Mouse (Mus musculus) CH12.LX (cell line): ENCODE results near the gene Prdm5.

Source experiments
- BHLHE40 ChIP-seq: IDR thresholded peaks from 2 replicates; pipeline ENCODE4 v1.6.1; 2011; ENCODE audit warnings: mild to moderate bottlenecking, low read depth, low read length, improper control_type of control experiment
- CTCF ChIP-seq, 2 experiments: IDR thresholded peaks in 1 of 2; conservative IDR thresholded peaks in 1 of 2; 2 replicates each; pipeline ENCODE4 v1.5.1; 2011 to 2012; ENCODE audit warnings: low read depth in 2 of 2, low read length in 2 of 2, improper control_type of control experiment in 1 of 2, inconsistent platforms in 1 of 2, mild to moderate bottlenecking in 1 of 2, moderate library complexity in 1 of 2
- RCOR1 ChIP-seq: conservative IDR thresholded peaks from 2 replicates; pipeline ENCODE4 v1.6.1; 2012; ENCODE audit warnings: low read depth, mild to moderate bottlenecking, inconsistent platforms, low read length, improper control_type of control experiment

- TF ChIP-seq BHLHE40 = no peak
- no peak for TF ChIP-seq CTCF (conservative IDR thresholded peaks at IDR 0.05 in 1 of 2, IDR thresholded peaks at IDR 0.05 in 1 of 2; ENCODE audit: low read depth in 2 of 2, low read length in 2 of 2)
- TF ChIP-seq RCOR1 = no peak
Observed at GRCm38 (mm10) chr6:65798390-65798789, 19.6 kb downstream of the Prdm5 start.
